Mouse (Mus musculus): ENCODE measurements around the gene Depdc5. TPM values are rescaled to one million over a fixed set of nuclear protein-coding genes. Genes with fewer than 3 reads are reported as not detected.
"Not testable (repeated sequence)": the region's sequence is repeated elsewhere in the genome, so short reads cannot be mapped to it uniquely, and the experiment has no call there.

The Depdc5 gene
- polyA plus RNA-seq, 1 experiment, result 22.4 TPM

DNA sequence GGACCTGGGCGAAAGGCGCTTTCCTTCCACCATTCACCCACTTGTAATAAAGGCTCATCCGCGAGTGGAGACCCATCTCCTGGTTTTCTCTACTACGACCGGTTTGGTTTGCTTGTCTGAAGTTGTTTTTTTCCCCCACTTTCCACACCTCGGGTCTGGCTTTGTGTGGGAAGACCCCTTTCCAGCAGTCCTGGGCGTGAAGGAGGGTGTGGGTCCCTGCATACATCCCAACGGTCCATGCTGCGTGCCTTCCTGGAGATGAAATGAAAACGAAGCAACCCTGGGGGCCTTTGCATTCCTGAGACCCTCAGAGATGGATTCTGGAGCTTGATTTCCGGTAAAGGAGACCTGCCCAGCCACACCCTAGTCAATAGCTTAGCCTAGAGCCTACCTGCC, 155.9 kb downstream of the Depdc5 start:
- peak overlapping the region; percentile 77 for H3K4me3 ChIP-seq (ENCODE audit: insufficient read depth, low read length)
- H3K27ac ChIP-seq (ENCODE audit: insufficient read depth, low read length), result peak overlapping the region; percentile 99
- peaks cover 19% of the 10 kb centered on the region for H3K4me1 ChIP-seq (ENCODE audit: control insufficient read depth, insufficient read depth, low read length)
- TF ChIP-seq POLR2A (IDR thresholded peaks at IDR 0.05; ENCODE audit: low read depth, low read length) (no peak), CTCF (IDR thresholded peaks at IDR 0.05; ENCODE audit: borderline replicate concordance, insufficient read depth, low read length) (no peak)

DNA sequence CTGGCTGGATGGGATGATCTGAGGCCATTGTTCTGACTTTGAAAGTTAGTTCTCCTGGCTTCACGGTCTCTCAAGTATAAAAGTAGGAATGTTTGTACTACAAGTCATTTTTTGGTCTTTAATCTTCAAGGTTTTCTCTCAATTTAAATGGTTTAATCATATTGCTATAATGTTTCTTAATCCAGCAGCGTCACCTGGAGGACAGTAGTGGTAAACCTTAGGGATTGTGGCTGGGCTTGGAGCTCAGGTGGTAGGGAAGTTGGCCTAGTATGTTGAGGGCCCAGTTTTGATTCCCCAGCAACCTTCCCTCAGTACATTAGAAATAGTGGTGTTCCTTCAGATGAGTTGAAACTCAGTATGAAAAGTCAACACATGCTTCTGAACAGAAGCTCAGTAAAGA, 158.1 kb downstream of the Depdc5 start:
- peak overlapping the region; percentile 9; the same call in 1 of the 2 replicates for H3K4me3 ChIP-seq (ENCODE audit: insufficient read depth, low read length)
- peaks cover 19% of the 10 kb centered on the region for H3K4me1 ChIP-seq (ENCODE audit: control insufficient read depth, insufficient read depth, low read length)
- no peak for TF ChIP-seq CTCF (IDR thresholded peaks at IDR 0.05; ENCODE audit: borderline replicate concordance, insufficient read depth, low read length)
- TF ChIP-seq POLR2A (IDR thresholded peaks at IDR 0.05; ENCODE audit: low read depth, low read length), result no peak
- H3K27ac ChIP-seq (ENCODE audit: insufficient read depth, low read length), result no peak overlapping the region

DNA sequence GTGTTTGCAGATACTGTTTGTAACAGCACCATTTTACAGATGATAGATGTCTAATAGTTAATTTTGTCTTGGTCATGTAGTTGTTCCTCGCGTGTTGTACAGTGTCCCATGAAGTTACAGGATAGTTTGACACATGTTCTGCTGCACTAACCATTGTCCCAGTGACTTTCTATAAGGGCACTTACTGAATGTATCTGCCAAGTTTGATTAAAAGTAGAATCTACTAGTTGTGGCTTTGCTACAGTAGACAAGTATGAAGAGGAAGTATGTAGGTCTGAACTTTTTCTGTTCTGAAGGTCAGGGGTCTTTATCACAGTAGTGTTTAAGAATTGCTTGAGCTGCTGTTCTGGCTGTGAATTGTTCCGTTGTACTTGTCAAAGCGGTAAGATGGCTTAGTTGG, 159.8 kb downstream of the Depdc5 start:
- no peak for TF ChIP-seq CTCF (IDR thresholded peaks at IDR 0.05; ENCODE audit: borderline replicate concordance, insufficient read depth, low read length)
- TF ChIP-seq POLR2A (IDR thresholded peaks at IDR 0.05; ENCODE audit: low read depth, low read length), result no peak
- Histone ChIP-seq H3K4me1 (ENCODE audit: control insufficient read depth, insufficient read depth, low read length) (peaks cover 13% of the 10 kb centered on the region), H3K27ac (ENCODE audit: insufficient read depth, low read length) (0 out of 2 replicates have a peak overlapping the region, but pooled peaks have one; percentile 3), H3K4me3 (ENCODE audit: insufficient read depth, low read length) (no peak overlapping the region)

DNA sequence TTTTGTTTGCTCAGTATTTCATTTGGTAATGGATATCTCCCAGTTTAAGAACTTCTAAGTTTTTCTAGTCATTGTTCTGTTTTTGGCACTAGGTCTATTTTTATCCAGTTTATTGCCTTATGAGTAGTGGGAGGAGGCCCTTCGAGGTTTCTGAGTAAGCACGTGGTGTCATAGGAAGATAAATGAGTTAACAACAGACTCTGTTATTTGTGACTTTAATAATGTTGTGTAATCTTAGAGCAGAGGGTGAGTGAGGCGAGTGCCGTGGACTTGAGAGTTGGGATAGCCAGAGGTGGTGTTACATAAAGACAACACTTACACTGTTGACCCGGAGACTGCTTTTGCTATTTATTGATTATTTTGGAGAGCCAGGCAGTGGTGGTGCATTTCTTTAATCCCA, 161.0 kb downstream of the Depdc5 start:
- no peak overlapping the region; the same call in 1 of the 2 replicates for H3K27ac ChIP-seq (ENCODE audit: insufficient read depth, low read length)
- TF ChIP-seq POLR2A (IDR thresholded peaks at IDR 0.05; ENCODE audit: low read depth, low read length) (no peak), CTCF (IDR thresholded peaks at IDR 0.05; ENCODE audit: borderline replicate concordance, insufficient read depth, low read length) (no peak)
- no peak overlapping the region for H3K4me3 ChIP-seq (ENCODE audit: insufficient read depth, low read length)
- H3K4me1 ChIP-seq (ENCODE audit: control insufficient read depth, insufficient read depth, low read length), result peaks cover 13% of the 10 kb centered on the region

DNA sequence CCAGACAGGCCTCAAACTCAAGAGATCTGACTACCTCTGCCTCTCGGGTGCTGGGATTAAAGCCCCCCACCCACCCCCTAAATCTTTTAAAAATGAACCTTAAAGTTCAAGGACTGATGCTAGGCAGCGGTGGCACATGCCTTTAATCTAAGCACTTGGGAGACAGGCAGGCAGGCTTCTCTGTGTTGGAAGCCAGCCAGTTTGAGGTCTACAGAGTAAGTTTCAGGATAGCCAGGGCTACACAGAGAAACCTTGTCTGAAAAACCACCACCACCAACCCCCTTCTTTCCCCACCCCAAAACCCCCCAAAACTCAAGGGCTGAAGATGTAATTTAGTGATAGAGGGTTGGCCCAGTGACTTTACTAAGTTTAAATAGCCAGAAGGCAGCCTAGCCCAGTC, 165.2 kb downstream of the Depdc5 start:
- Histone ChIP-seq H3K27ac (ENCODE audit: insufficient read depth, low read length) (no peak overlapping the region), H3K4me3 (ENCODE audit: insufficient read depth, low read length) (no peak overlapping the region), H3K4me1 (ENCODE audit: control insufficient read depth, insufficient read depth, low read length) (peaks cover 10% of the 10 kb centered on the region)
- TF ChIP-seq POLR2A (IDR thresholded peaks at IDR 0.05; ENCODE audit: low read depth, low read length) (no peak), CTCF (IDR thresholded peaks at IDR 0.05; ENCODE audit: borderline replicate concordance, insufficient read depth, low read length) (no peak)

DNA sequence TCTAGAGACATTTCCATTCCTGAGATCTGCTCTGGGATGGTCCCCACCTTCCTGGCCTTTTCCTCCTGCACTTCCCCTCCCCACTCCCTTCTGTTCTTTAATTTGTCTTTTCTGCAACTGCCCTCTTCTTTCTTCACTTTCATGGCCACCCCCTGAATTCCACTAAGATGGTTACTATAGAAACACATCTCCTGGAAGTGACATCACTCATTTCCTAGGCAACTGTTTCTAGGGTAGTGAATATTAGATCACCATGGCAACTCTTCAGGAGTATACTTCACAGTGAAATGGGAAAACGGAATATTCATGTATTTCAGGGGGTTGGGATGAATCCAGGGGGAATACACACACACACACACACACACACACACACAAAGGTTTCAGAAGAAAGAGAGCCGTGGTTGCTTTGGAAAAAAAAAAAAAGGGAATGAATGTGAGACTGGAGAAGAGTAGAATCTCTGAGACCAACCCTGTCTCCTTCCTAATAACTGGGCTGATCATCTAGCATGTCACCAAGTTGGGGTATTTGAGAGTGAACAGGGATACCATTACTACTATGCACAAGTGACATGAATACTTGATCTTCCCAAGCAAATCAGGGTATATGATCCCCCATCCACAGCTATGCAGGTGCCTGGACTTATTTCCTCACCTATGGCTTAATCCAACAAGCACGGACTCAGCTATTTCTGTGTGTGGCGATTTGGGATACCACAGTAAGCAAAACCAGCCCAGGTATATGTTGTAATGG, 167.1 kb downstream of the Depdc5 start:
- Histone ChIP-seq H3K4me3 (ENCODE audit: insufficient read depth, low read length) (no peak overlapping the region), H3K4me1 (ENCODE audit: control insufficient read depth, insufficient read depth, low read length) (peaks cover 3% of the 10 kb centered on the region; the same call in 1 of the 2 replicates), H3K27ac (ENCODE audit: insufficient read depth, low read length) (no peak overlapping the region)
- no peak for TF ChIP-seq POLR2A (IDR thresholded peaks at IDR 0.05; ENCODE audit: low read depth, low read length)
- no peak for TF ChIP-seq CTCF (IDR thresholded peaks at IDR 0.05; ENCODE audit: borderline replicate concordance, insufficient read depth, low read length)

DNA sequence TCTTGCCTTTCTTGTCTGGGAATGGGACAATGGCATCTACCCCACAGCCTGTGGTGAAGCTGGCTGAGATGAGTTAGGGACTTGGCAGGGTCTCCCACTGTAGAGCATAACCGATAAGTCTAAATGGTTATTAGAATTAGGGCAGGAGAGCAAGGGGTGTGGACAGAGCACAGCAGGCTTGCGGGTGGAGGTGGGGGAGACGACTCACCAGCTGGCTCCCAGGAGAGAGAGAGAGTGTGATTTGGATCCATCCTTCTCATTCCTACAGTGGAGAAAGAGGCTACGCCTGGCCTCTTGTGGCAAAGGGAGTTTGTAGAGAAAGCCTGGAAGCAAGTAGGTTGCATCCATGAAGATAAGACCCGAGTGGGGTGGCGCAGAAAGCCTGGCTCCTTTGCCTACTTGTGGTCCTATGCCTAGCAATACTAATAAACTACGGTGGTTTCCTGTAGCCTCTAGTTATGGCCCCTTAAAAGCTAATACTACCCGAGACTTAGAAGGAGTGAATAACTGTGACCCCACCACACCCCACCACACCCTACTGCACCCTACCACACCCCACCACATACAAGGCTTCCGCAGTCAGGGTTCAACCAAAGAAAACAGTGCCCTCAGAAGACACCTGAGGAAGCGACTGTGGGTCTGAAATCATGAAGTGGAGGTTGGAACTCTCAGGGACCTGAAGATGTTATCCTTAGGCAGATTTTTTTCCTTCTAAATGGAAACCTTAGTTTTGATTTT, 168.7 kb downstream of the Depdc5 start:
- Histone ChIP-seq H3K4me3 (ENCODE audit: insufficient read depth, low read length) (no peak overlapping the region), H3K4me1 (ENCODE audit: control insufficient read depth, insufficient read depth, low read length) (peaks cover 3% of the 10 kb centered on the region; the same call in 1 of the 2 replicates), H3K27ac (ENCODE audit: insufficient read depth, low read length) (no peak overlapping the region)
- no peak for TF ChIP-seq POLR2A (IDR thresholded peaks at IDR 0.05; ENCODE audit: low read depth, low read length)
- no peak for TF ChIP-seq CTCF (IDR thresholded peaks at IDR 0.05; ENCODE audit: borderline replicate concordance, insufficient read depth, low read length)

DNA sequence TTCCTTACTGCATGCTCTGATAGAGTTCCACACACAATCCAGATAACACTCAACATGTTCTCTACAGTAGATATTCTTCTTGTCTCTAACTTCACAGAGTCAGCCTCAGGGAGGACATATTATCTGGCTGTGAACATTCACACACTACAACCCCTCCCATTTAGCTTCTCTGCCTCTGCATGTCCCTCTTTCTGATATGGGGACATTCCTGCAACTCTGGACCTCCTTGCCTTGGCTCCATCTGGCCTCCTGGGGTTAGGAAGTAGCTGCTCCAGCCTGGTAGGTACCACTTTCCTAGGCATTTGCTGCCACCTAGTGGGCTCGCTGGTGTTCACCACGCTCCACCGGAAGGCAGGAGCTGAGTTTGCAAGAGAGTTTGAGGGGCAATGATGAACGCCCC, 169.6 kb downstream of the Depdc5 start:
- Histone ChIP-seq H3K4me3 (ENCODE audit: insufficient read depth, low read length) (no peak overlapping the region), H3K27ac (ENCODE audit: insufficient read depth, low read length) (no peak overlapping the region), H3K4me1 (ENCODE audit: control insufficient read depth, insufficient read depth, low read length) (peaks cover 3% of the 10 kb centered on the region; the same call in 1 of the 2 replicates)
- TF ChIP-seq CTCF (IDR thresholded peaks at IDR 0.05; ENCODE audit: borderline replicate concordance, insufficient read depth, low read length) (peak; percentile 97), POLR2A (IDR thresholded peaks at IDR 0.05; ENCODE audit: low read depth, low read length) (no peak)

DNA sequence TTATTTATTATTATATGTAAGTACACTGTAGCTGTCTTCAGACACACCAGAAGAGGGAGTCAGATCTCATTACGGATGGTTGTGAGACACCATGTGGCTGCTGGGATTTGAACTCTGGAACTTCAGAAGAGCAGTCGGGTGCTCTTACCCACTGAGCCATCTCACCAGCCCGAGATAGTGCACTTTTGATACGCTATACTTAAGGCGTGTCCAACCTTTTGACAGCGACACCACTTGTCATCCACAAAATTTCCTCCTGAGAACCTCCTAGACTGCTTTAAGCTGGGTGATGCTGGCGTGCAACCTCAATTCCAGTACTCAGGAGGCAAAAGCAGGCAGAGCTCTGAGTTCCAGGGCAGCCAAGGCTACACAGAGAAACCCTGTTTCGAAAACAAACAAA, 170.1 kb downstream of the Depdc5 start:
- H3K4me1 ChIP-seq (ENCODE audit: control insufficient read depth, insufficient read depth, low read length); H3K27ac ChIP-seq (ENCODE audit: insufficient read depth, low read length): not testable (repeated sequence)

DNA sequence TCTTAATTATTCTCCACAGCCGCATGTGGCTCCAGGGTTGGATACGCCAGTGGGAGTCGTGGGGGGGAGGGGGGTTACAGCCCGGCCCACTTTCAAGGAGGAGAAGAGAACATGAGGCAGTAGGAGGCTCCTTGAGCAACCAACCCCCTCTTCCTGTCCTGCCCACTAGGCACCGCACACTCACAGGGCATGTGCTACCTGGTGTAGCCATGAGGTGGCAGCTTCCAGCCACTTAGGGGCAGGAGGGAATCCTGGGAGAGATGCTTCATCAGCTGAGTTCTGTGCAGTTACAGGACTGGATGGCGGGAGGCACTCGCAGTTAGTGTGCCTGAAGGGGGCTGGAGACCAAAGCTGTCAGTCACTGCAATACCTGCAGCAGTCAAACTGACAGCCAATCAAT, 170.6 kb downstream of the Depdc5 start:
- no peak overlapping the region for H3K4me3 ChIP-seq (ENCODE audit: insufficient read depth, low read length)
- TF ChIP-seq CTCF (IDR thresholded peaks at IDR 0.05; ENCODE audit: borderline replicate concordance, insufficient read depth, low read length), result no peak; the same call in 1 of the 2 replicates
- no peak for TF ChIP-seq POLR2A (IDR thresholded peaks at IDR 0.05; ENCODE audit: low read depth, low read length)
- H3K27ac ChIP-seq (ENCODE audit: insufficient read depth, low read length), result no peak overlapping the region
- H3K4me1 ChIP-seq (ENCODE audit: control insufficient read depth, insufficient read depth, low read length), result peaks cover 3% of the 10 kb centered on the region; the same call in 1 of the 2 replicates

More for the DNA sequence above, 170.1 kb downstream of the Depdc5 start:
- H3K4me3 ChIP-seq (ENCODE audit: insufficient read depth, low read length), result not testable (repeated sequence)

Data from embryonic fibroblast, embryonic 13.5 days (primary cell).